Mouse (Mus musculus) right cerebral cortex, postnatal 14 days (tissue): Measurements from ENCODE around the gene Ehhadh.
"Not testable (repeated sequence)": the region's sequence is repeated elsewhere in the genome, so short reads cannot be mapped to it uniquely, and the experiment has no call there.

Source experiments
- DNase-seq: peaks from one replicate; pipeline ENCODE4 v3.0.0; 2022

Ehhadh gene

GRCm38 (mm10) chr16:21787516-21788353 is at the start of gene Ehhadh:
Gene Ehhadh, minus strand, starts transcription at chr16:21787807.
- peak; percentile 18 for DNase-seq

- DNase-seq = no peak
These were observed 48.9 kb upstream of the Ehhadh start for GRCm38 (mm10) chr16:21836311-21837072.

GRCm38 (mm10) chr16:21835584-21835931 is 48.0 kb upstream of the Ehhadh start:
- no peak for DNase-seq

GRCm38 (mm10) chr16:21834866-21835583 is 47.4 kb upstream of the Ehhadh start:
- no peak for DNase-seq

- DNase-seq = no peak
These were observed 46.4 kb upstream of the Ehhadh start for GRCm38 (mm10) chr16:21833970-21834369.

GRCm38 (mm10) chr16:21833469-21833868 is 45.9 kb upstream of the Ehhadh start:
- DNase-seq = no peak

GRCm38 (mm10) chr16:21831764-21832163 is 44.2 kb upstream of the Ehhadh start:
- no peak for DNase-seq

GRCm38 (mm10) chr16:21830784-21831183 is 43.2 kb upstream of the Ehhadh start:
- no peak for DNase-seq

- DNase-seq = no peak
These were observed 42.1 kb upstream of the Ehhadh start for GRCm38 (mm10) chr16:21829711-21830110.

- no peak for DNase-seq
These were observed 40.0 kb upstream of the Ehhadh start for GRCm38 (mm10) chr16:21827581-21827980.

- no peak for DNase-seq
These were observed 39.5 kb upstream of the Ehhadh start for GRCm38 (mm10) chr16:21827153-21827552.

GRCm38 (mm10) chr16:21825612-21826031 is 38.0 kb upstream of the Ehhadh start:
- DNase-seq = no peak

GRCm38 (mm10) chr16:21818629-21819028 is 31.0 kb upstream of the Ehhadh start:
- no peak for DNase-seq

- DNase-seq = no peak
These were observed 30.5 kb upstream of the Ehhadh start for GRCm38 (mm10) chr16:21818132-21818531.

GRCm38 (mm10) chr16:21815669-21816010 is 28.0 kb upstream of the Ehhadh start:
- DNase-seq = no peak

GRCm38 (mm10) chr16:21814861-21815668 is 27.5 kb upstream of the Ehhadh start:
- DNase-seq = no peak

GRCm38 (mm10) chr16:21813164-21813834 is 25.7 kb upstream of the Ehhadh start:
- DNase-seq = no peak

GRCm38 (mm10) chr16:21807786-21808185 is 20.2 kb upstream of the Ehhadh start:
- DNase-seq = not testable (repeated sequence)

GRCm38 (mm10) chr16:21806892-21807291 is 19.3 kb upstream of the Ehhadh start:
- no peak for DNase-seq

- no peak for DNase-seq
These were observed 16.7 kb upstream of the Ehhadh start for GRCm38 (mm10) chr16:21804258-21804657.

- DNase-seq = no peak
These were observed 7.5 kb upstream of the Ehhadh start for GRCm38 (mm10) chr16:21795071-21795470.

GRCm38 (mm10) chr16:21794697-21795045 is 7.1 kb upstream of the Ehhadh start:
- DNase-seq = no peak
